Mouse (Mus musculus): ENCODE results near the gene Trim28. TPM values are rescaled to one million over a fixed set of nuclear protein-coding genes. Genes with fewer than 3 reads are reported as not detected.
A peak's percentile ranks its signal among the peaks of the same experiment; 100 is the strongest.
"Not testable (repeated sequence)": the region's sequence is repeated elsewhere in the genome, so short reads cannot be mapped to it uniquely, and the experiment has no call there.

The Trim28 gene
- polyA plus RNA-seq, 1 experiment: 272 TPM

GRCm38 (mm10) chr7:13054287-13055010, 55.5 kb downstream of the Trim28 start, which contains the start of gene Mzf1:
Mzf1 (minus strand) TSS chr7:13054764.
- TF ChIP-seq CTCF (IDR thresholded peaks at IDR 0.05; ENCODE audit: extremely low read depth, insufficient read depth, insufficient read length, insufficient replicate concordance): no peak
- peak; percentile 72 for TF ChIP-seq POLR2A (IDR thresholded peaks at IDR 0.05; ENCODE audit: low read depth, low read length)
- peak within 1 kb of the TSS; percentile 78 for H3K27ac ChIP-seq (ENCODE audit: insufficient read depth, low read length)
- H3K4me1 ChIP-seq (ENCODE audit: control insufficient read depth, insufficient read depth, insufficient read length): no peaks in the 10 kb centered on the region
- DNase-seq (ENCODE audit: low read depth in 1 of 2, low spot score in 2 of 2): peak; percentile 90 to 94
- H3K27me3 ChIP-seq (ENCODE audit: control insufficient read depth, insufficient read depth, low read length): no peaks in the 10 kb centered on the region
- no peaks in the 10 kb centered on the region for H3K36me3 ChIP-seq (ENCODE audit: control insufficient read depth, insufficient read depth, low read length)
- H3K4me3 ChIP-seq (ENCODE audit: extremely low read depth, insufficient read depth, insufficient read length): peak within 1 kb of the TSS; percentile 81
- WGBS: under 1% methylated on average over 41 of the region's 41 CpGs

DNA sequence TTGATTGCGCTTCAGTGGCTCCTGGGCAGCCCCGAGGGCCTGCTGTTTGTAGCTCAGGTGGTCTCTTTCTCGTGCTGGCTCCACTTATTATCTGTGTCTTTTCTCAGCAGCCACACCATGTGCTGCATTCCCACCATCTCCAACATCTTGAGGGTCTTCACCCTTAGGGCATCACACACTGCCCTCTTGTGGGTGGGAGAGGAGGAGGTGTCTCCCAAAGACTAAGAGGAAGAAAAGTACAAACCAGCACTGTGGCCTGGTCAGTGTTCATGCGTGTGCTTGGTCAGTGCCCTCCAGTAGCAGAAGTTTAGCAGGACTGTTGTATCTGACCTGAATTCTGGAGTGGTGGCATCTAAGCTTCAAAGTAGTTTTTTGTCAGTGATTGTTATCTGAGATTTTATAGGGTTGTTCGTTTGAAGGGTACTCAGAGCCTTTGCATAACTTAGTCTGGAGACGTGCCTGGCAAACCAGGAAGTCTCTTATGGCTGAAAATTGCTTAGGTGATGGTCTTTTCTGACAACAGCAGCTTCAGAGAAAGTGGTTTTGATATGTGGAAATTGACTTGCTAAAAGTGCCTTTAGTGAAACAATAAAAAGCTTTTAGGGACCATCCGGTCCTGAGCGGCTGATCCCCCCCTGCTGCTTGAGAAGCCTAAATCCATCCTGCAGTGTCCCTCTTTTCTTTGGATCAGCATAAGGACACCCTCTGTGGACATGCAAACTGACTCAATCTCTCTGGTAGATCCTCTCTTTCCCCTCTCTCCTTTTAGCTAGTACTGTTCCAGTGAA, 58.2 kb downstream of the Trim28 start:
- H3K4me1 ChIP-seq (ENCODE audit: control insufficient read depth, insufficient read depth, insufficient read length): no peaks in the 10 kb centered on the region
- 78% methylated on average over 8 of the region's 8 CpGs for WGBS
- no peak overlapping the region for H3K4me3 ChIP-seq (ENCODE audit: extremely low read depth, insufficient read depth, insufficient read length)
- H3K27me3 ChIP-seq (ENCODE audit: control insufficient read depth, insufficient read depth, low read length): no peaks in the 10 kb centered on the region
- no peak overlapping the region for H3K27ac ChIP-seq (ENCODE audit: insufficient read depth, low read length)
- TF ChIP-seq CTCF (IDR thresholded peaks at IDR 0.05; ENCODE audit: extremely low read depth, insufficient read depth, insufficient read length, insufficient replicate concordance) (no peak), POLR2A (IDR thresholded peaks at IDR 0.05; ENCODE audit: low read depth, low read length) (no peak)
- no peak for DNase-seq (ENCODE audit: low read depth in 1 of 2, low spot score in 2 of 2)
- no peaks in the 10 kb centered on the region for H3K36me3 ChIP-seq (ENCODE audit: control insufficient read depth, insufficient read depth, low read length)

GRCm38 (mm10) chr7:13059536-13059935, 60.6 kb downstream of the Trim28 start:
- 94% methylated on average over 9 of the region's 9 CpGs for WGBS
- Histone ChIP-seq H3K27ac (ENCODE audit: insufficient read depth, low read length) (no peak overlapping the region), H3K4me1 (ENCODE audit: control insufficient read depth, insufficient read depth, insufficient read length) (no peaks in the 10 kb centered on the region), H3K36me3 (ENCODE audit: control insufficient read depth, insufficient read depth, low read length) (no peaks in the 10 kb centered on the region), H3K27me3 (ENCODE audit: control insufficient read depth, insufficient read depth, low read length) (no peaks in the 10 kb centered on the region), H3K4me3 (ENCODE audit: extremely low read depth, insufficient read depth, insufficient read length) (no peak overlapping the region)
- no peak for DNase-seq (ENCODE audit: low read depth in 1 of 2, low spot score in 2 of 2)
- TF ChIP-seq POLR2A (IDR thresholded peaks at IDR 0.05; ENCODE audit: low read depth, low read length) (no peak), CTCF (IDR thresholded peaks at IDR 0.05; ENCODE audit: extremely low read depth, insufficient read depth, insufficient read length, insufficient replicate concordance) (no peak)

- not testable (repeated sequence) for H3K4me3 ChIP-seq (ENCODE audit: extremely low read depth, insufficient read depth, insufficient read length); H3K27ac ChIP-seq (ENCODE audit: insufficient read depth, low read length); H3K27me3 ChIP-seq (ENCODE audit: control insufficient read depth, insufficient read depth, low read length); H3K36me3 ChIP-seq (ENCODE audit: control insufficient read depth, insufficient read depth, low read length); H3K4me1 ChIP-seq (ENCODE audit: control insufficient read depth, insufficient read depth, insufficient read length); DNase-seq (ENCODE audit: low read depth in 1 of 2, low spot score in 2 of 2)
- 49% methylated on average over 2 of the region's 2 CpGs for WGBS
These were observed 64.5 kb downstream of the Trim28 start for GRCm38 (mm10) chr7:13063399-13063798.

- H3K36me3 ChIP-seq (ENCODE audit: control insufficient read depth, insufficient read depth, low read length): no peaks in the 10 kb centered on the region
- DNase-seq (ENCODE audit: low read depth in 1 of 2, low spot score in 2 of 2): no peak
- no peaks in the 10 kb centered on the region for H3K4me1 ChIP-seq (ENCODE audit: control insufficient read depth, insufficient read depth, insufficient read length)
- no peak for TF ChIP-seq CTCF (IDR thresholded peaks at IDR 0.05; ENCODE audit: extremely low read depth, insufficient read depth, insufficient read length, insufficient replicate concordance)
- TF ChIP-seq POLR2A (IDR thresholded peaks at IDR 0.05; ENCODE audit: low read depth, low read length): no peak
- 64% methylated on average over 5 of the region's 5 CpGs for WGBS
- no peaks in the 10 kb centered on the region for H3K27me3 ChIP-seq (ENCODE audit: control insufficient read depth, insufficient read depth, low read length)
- H3K27ac ChIP-seq (ENCODE audit: insufficient read depth, low read length): no peak overlapping the region
- H3K4me3 ChIP-seq (ENCODE audit: extremely low read depth, insufficient read depth, insufficient read length): no peak overlapping the region
These were observed 73.4 kb downstream of the Trim28 start for GRCm38 (mm10) chr7:13072293-13072692.

Other genes with a start within 250 kb of the Trim28 start
- 0.76 and 1.4 TPM in 2 replicates for gene Zscan18, start 195.5 kb upstream of the Trim28 start, polyA plus RNA-seq (2012; rRNA removed)
- 0.81 and 0.92 TPM in 2 replicates for gene Zfp329, start 180.3 kb upstream of the Trim28 start, polyA plus RNA-seq (2012; rRNA removed)
- gene Zfp110, start 164.4 kb upstream of the Trim28 start, polyA plus RNA-seq (2012; rRNA removed): 9.5 and 12.4 TPM in 2 replicates
- 0.65 and 0.85 TPM in 2 replicates for gene Zfp128, start 117.9 kb upstream of the Trim28 start, polyA plus RNA-seq (2012; rRNA removed)
- 6.8 and 7.1 TPM in 2 replicates for gene Zscan22, start 101.3 kb upstream of the Trim28 start, polyA plus RNA-seq (2012; rRNA removed)
- gene Rps5, start 76.8 kb upstream of the Trim28 start, polyA plus RNA-seq (2012; rRNA removed): 2,106 and 2,648 TPM in 2 replicates
- gene Rnf225, start 71.7 kb upstream of the Trim28 start, polyA plus RNA-seq (2012; rRNA removed): 0.21 and 0.31 TPM in 2 replicates
- gene Zfp324, start 33.3 kb upstream of the Trim28 start, polyA plus RNA-seq (2012; rRNA removed): 3.7 and 4.7 TPM in 2 replicates
- 4.1 and 5.1 TPM in 2 replicates for gene Zfp446, start 21.3 kb upstream of the Trim28 start, polyA plus RNA-seq (2012; rRNA removed)
- gene Slc27a5, start 922 bp upstream of the Trim28 start, polyA plus RNA-seq (2012; rRNA removed): 0.21 TPM in 2 replicates
- gene Zbtb45, start 10.9 kb downstream of the Trim28 start, polyA plus RNA-seq (2012; rRNA removed): 24.5 and 34.5 TPM in 2 replicates
- 40.2 and 41.1 TPM in 2 replicates for gene Chmp2a, start 35.7 kb downstream of the Trim28 start, polyA plus RNA-seq (2012; rRNA removed)
- gene Ube2m, start 39.2 kb downstream of the Trim28 start, polyA plus RNA-seq (2012; rRNA removed): 62.7 and 90.8 TPM in 2 replicates
- gene Mzf1, start 55.6 kb downstream of the Trim28 start, polyA plus RNA-seq (2012; rRNA removed): 0.76 and 1.1 TPM in 2 replicates
- not detected in 2 replicates for gene Vmn1r85, start 96.1 kb downstream of the Trim28 start, polyA plus RNA-seq (2012; rRNA removed)
- gene Vmn1r86, start 120.8 kb downstream of the Trim28 start, polyA plus RNA-seq (2012; rRNA removed): not detected in 2 replicates
- gene Vmn1r87, start 141.0 kb downstream of the Trim28 start, polyA plus RNA-seq (2012; rRNA removed): not detected in 2 replicates
- not detected in 2 replicates for gene Vmn1r88, start 160.5 kb downstream of the Trim28 start, polyA plus RNA-seq (2012; rRNA removed)
- not detected in 2 replicates for gene Vmn1r89, start 213.9 kb downstream of the Trim28 start, polyA plus RNA-seq (2012; rRNA removed)

All from spleen, adult 2 months (tissue).